In the genomic region with DNA sequence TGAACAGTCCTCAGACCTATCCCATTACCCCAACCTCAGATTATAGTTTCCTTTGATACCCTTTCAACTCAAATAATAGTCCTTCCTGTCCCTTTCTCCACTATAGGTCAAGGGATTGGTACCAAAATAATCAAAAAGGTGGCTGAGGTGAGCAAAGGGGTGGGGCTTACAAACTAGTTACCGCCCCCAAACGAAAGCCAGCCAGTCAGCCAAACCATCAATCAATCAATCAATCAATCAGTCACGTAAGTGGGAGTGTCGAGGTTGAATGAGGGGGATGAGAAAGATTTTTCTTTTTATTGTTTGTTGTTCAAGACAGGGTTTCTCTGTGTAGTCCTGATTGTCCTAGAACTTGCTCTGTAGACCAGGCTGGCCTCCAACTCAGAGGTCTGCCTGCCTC, we compare ENCODE assay signal across 9 mouse cellular contexts. TPM values are rescaled to one million over a fixed set of nuclear protein-coding genes. Genes with fewer than 3 reads are reported as not detected.
DNase-seq lines count a peak whose midpoint lies in the region; ATAC-seq and TF ChIP-seq lines count a peak whose summit lies in the region.
"Had no signal": no experiment of that assay in that cellular context is flagged by ENCODE, and none has a peak within 500 bp of the region (broad histone marks: within the 10 kb centered on the region; RNA-seq: fewer than 3 reads in every experiment).

No protein-coding gene starts in this region.

- peaks cover 2% of the 10 kb centered on the region; the same call in 1 of the 2 replicates for H3K4me1 ChIP-seq in liver, adult 2 months (ENCODE audit: control insufficient read depth, insufficient read depth, low read length)
- H3K4me1 ChIP-seq in forebrain, embryonic 13.5 days: peaks cover 16% of the 10 kb centered on the region
- peaks cover 8% of the 10 kb centered on the region for H3K4me1 ChIP-seq in limb, embryonic 15.5 days
- peaks cover 20% of the 10 kb centered on the region for H3K4me1 ChIP-seq in neural tube, embryonic 15.5 days

- no peaks in the 10 kb centered on the region for H3K27me3 ChIP-seq in liver, adult 2 months (ENCODE audit: control insufficient read depth, insufficient read depth, low read length)
- H3K27me3 ChIP-seq in forebrain, embryonic 13.5 days: no peaks in the 10 kb centered on the region
- H3K27me3 ChIP-seq in limb, embryonic 15.5 days: no peaks in the 10 kb centered on the region
- no peaks in the 10 kb centered on the region for H3K27me3 ChIP-seq in neural tube, embryonic 15.5 days (replicated peaks)

- peak overlapping the region; percentile 80 for H3K4me2 ChIP-seq in forebrain, embryonic 13.5 days
- H3K4me2 ChIP-seq in limb, embryonic 15.5 days: peak overlapping the region; percentile 74; the same call in 1 of the 2 replicates
- H3K4me2 ChIP-seq in neural tube, embryonic 15.5 days: peak overlapping the region; percentile 82

- no peaks in the 10 kb centered on the region for H3K9me3 ChIP-seq in forebrain, embryonic 13.5 days (replicated peaks)
- no peaks in the 10 kb centered on the region for H3K9me3 ChIP-seq in limb, embryonic 15.5 days
- H3K9me3 ChIP-seq in neural tube, embryonic 15.5 days (replicated peaks): no peaks in the 10 kb centered on the region

- H3K9ac ChIP-seq in liver, adult 2 months (ENCODE audit: low read depth, low read length): no peak overlapping the region
- peak overlapping the region; percentile 78 for H3K9ac ChIP-seq in forebrain, embryonic 13.5 days
- H3K9ac ChIP-seq in limb, embryonic 15.5 days: peak overlapping the region; percentile 43; the same call in 1 of the 2 replicates
- peak overlapping the region; percentile 63 for H3K9ac ChIP-seq in neural tube, embryonic 15.5 days (replicated peaks)

- TF ChIP-seq CTCF in liver, adult 2 months (IDR thresholded peaks at IDR 0.05; ENCODE audit: low read depth, low read length): no peak

- no peak overlapping the region for H3K27ac ChIP-seq in liver, adult 2 months (replicated peaks; ENCODE audit: insufficient read depth, low read depth, low read length)
- no peak overlapping the region for H3K27ac ChIP-seq in forebrain, embryonic 13.5 days
- no peak overlapping the region for H3K27ac ChIP-seq in limb, embryonic 15.5 days
- no peak overlapping the region for H3K27ac ChIP-seq in neural tube, embryonic 15.5 days (replicated peaks)

- H3K4me3 ChIP-seq in liver, adult 2 months (ENCODE audit: insufficient read depth, low read depth, low read length): no peak overlapping the region
- peak overlapping the region; percentile 53; the same call in 1 of the 2 replicates for H3K4me3 ChIP-seq in forebrain, embryonic 13.5 days
- peak overlapping the region; percentile 49 for H3K4me3 ChIP-seq in limb, embryonic 15.5 days
- H3K4me3 ChIP-seq in neural tube, embryonic 15.5 days (replicated peaks): peak overlapping the region; percentile 56

- 34% methylated on average over 4 of the region's 4 CpGs for WGBS in liver, adult 2 months
- 70% methylated on average over 4 of the region's 4 CpGs for WGBS in forebrain, embryonic 13.5 days
- WGBS in limb, embryonic 15.5 days: 62% methylated on average over 4 of the region's 4 CpGs
- WGBS in neural tube, embryonic 15.5 days: 57% methylated on average over 4 of the region's 4 CpGs

- intact Hi-C loops in left cerebral cortex, postnatal 36 days (cut with DNase I): no loop called here

- DNase-seq in liver, adult 2 months (ENCODE audit: extremely low read depth, low read depth, low spot score): peak; percentile 51
- DNase-seq in liver: no peak
- no peak for DNase-seq in left cerebral cortex, adult 11 months (ENCODE audit: low spot score)
- DNase-seq in layer of hippocampus, postnatal 36 days: no peak
- DNase-seq in left cerebral cortex, postnatal 36 days (ENCODE audit: low spot score in 2 of 2): no peak
- DNase-seq: kidney, adult 8-10 months had no signal

- no peak for TF ChIP-seq POLR2A in liver, adult 2 months (IDR thresholded peaks at IDR 0.05; ENCODE audit: extremely low read depth, insufficient read depth, low read length)

- no peaks in the 10 kb centered on the region for H3K36me3 ChIP-seq in liver, adult 2 months (ENCODE audit: control insufficient read depth, insufficient read depth, low read length)
- H3K36me3 ChIP-seq in forebrain, embryonic 13.5 days (ENCODE audit: poor library complexity, severe bottlenecking): no peaks in the 10 kb centered on the region
- H3K36me3 ChIP-seq in limb, embryonic 15.5 days: no peaks in the 10 kb centered on the region
- H3K36me3 ChIP-seq in neural tube, embryonic 15.5 days: no peaks in the 10 kb centered on the region

- H3K79me2 ChIP-seq in liver, adult 2 months (ENCODE audit: control insufficient read depth, insufficient read depth, low read length): no peaks in the 10 kb centered on the region

- ATAC-seq in forebrain, embryonic 13.5 days: no peak
- no peak for ATAC-seq in limb, embryonic 15.5 days (ENCODE audit: insufficient number of reproducible peaks, low FRiP score, low TSS enrichment, low read depth)
- ATAC-seq in neural tube, embryonic 15.5 days (ENCODE audit: low FRiP score): no peak

RNA-seq across cellular contexts. Expression of a gene that starts 1.2 kb away (rescaled TPM):
- 12.3 and 19.4 TPM in 2 replicates for total RNA-seq in liver, adult 2 months (2014; rRNA removed)
- 10.8 and 12.8 TPM in 2 replicates for polyA plus RNA-seq in liver, adult 2 months (2012; rRNA removed)
- polyA plus RNA-seq in forebrain, embryonic 13.5 days (2015; fragmentation: Nextera tagmentation; extraction: Ambion mirVana): 20.6 and 22.7 TPM in 2 replicates
- polyA plus RNA-seq in limb, embryonic 15.5 days (2015; fragmentation: Nextera tagmentation; extraction: Ambion mirVana): 15.7 and 16.2 TPM in 2 replicates
- polyA plus RNA-seq in neural tube, embryonic 15.5 days (2015; fragmentation: Nextera tagmentation; extraction: Ambion mirVana): 22.0 and 24.7 TPM in 2 replicates
- total RNA-seq in layer of hippocampus, postnatal 36 days (2021): 10 to 100 TPM; 11.7 to 13.7 TPM
- 10 to 100 TPM in 1 of 2 experiments, 1 to 10 TPM in 1; 9.5 to 11.2 TPM for total RNA-seq in left cerebral cortex, postnatal 36 days (2021)

RNA-seq across cellular contexts. Expression of a gene that starts 5.3 kb away (rescaled TPM):
- not detected in 2 replicates for total RNA-seq in liver, adult 2 months (2014; rRNA removed)
- 0.18 TPM in 1 of 2 replicates, not detected in the other for polyA plus RNA-seq in liver, adult 2 months (2012; rRNA removed)
- not detected in 2 replicates for polyA plus RNA-seq in forebrain, embryonic 13.5 days (2015; fragmentation: Nextera tagmentation; extraction: Ambion mirVana)
- polyA plus RNA-seq in limb, embryonic 15.5 days (2015; fragmentation: Nextera tagmentation; extraction: Ambion mirVana): not detected in 2 replicates
- polyA plus RNA-seq in neural tube, embryonic 15.5 days (2015; fragmentation: Nextera tagmentation; extraction: Ambion mirVana): not detected in 2 replicates
- total RNA-seq in layer of hippocampus, postnatal 36 days (2021): not detected
- total RNA-seq in left cerebral cortex, postnatal 36 days (2021): not detected

RNA-seq across cellular contexts. Expression of a gene that starts 9.8 kb away (rescaled TPM):
- total RNA-seq in liver, adult 2 months (2014; rRNA removed): 18.1 and 19.9 TPM in 2 replicates
- polyA plus RNA-seq in liver, adult 2 months (2012; rRNA removed): 24.2 and 33.9 TPM in 2 replicates
- 38.7 and 42.2 TPM in 2 replicates for polyA plus RNA-seq in forebrain, embryonic 13.5 days (2015; fragmentation: Nextera tagmentation; extraction: Ambion mirVana)
- polyA plus RNA-seq in limb, embryonic 15.5 days (2015; fragmentation: Nextera tagmentation; extraction: Ambion mirVana): 26.8 and 27.1 TPM in 2 replicates
- polyA plus RNA-seq in neural tube, embryonic 15.5 days (2015; fragmentation: Nextera tagmentation; extraction: Ambion mirVana): 32.5 and 38.7 TPM in 2 replicates
- total RNA-seq in layer of hippocampus, postnatal 36 days (2021): 100 to 1,000 TPM; 147 to 153 TPM
- total RNA-seq in left cerebral cortex, postnatal 36 days (2021): 100 to 1,000 TPM; 117 to 149 TPM

RNA-seq across cellular contexts. Expression of a gene that starts 17.3 kb away (rescaled TPM):
- 0.18 and 0.20 TPM in 2 replicates for total RNA-seq in liver, adult 2 months (2014; rRNA removed)
- 0.40 and 0.46 TPM in 2 replicates for polyA plus RNA-seq in liver, adult 2 months (2012; rRNA removed)
- 12.7 and 14.0 TPM in 2 replicates for polyA plus RNA-seq in forebrain, embryonic 13.5 days (2015; fragmentation: Nextera tagmentation; extraction: Ambion mirVana)
- polyA plus RNA-seq in limb, embryonic 15.5 days (2015; fragmentation: Nextera tagmentation; extraction: Ambion mirVana): 8.2 and 10.5 TPM in 2 replicates
- polyA plus RNA-seq in neural tube, embryonic 15.5 days (2015; fragmentation: Nextera tagmentation; extraction: Ambion mirVana): 76.7 and 77.0 TPM in 2 replicates
- 100 to 1,000 TPM; 400 to 418 TPM for total RNA-seq in layer of hippocampus, postnatal 36 days (2021)
- 100 to 1,000 TPM; 398 to 420 TPM for total RNA-seq in left cerebral cortex, postnatal 36 days (2021)

RNA-seq across cellular contexts. Expression of a gene that starts 32.1 kb away (rescaled TPM):
- not detected in 2 replicates for total RNA-seq in liver, adult 2 months (2014; rRNA removed)
- polyA plus RNA-seq in liver, adult 2 months (2012; rRNA removed): 0.21 TPM in 1 of 2 replicates, not detected in the other
- not detected in 2 replicates for polyA plus RNA-seq in forebrain, embryonic 13.5 days (2015; fragmentation: Nextera tagmentation; extraction: Ambion mirVana)
- polyA plus RNA-seq in limb, embryonic 15.5 days (2015; fragmentation: Nextera tagmentation; extraction: Ambion mirVana): 3.2 and 4.8 TPM in 2 replicates
- polyA plus RNA-seq in neural tube, embryonic 15.5 days (2015; fragmentation: Nextera tagmentation; extraction: Ambion mirVana): not detected in 2 replicates
- total RNA-seq in layer of hippocampus, postnatal 36 days (2021): not detected
- total RNA-seq in left cerebral cortex, postnatal 36 days (2021): under 1 TPM in 1 of 2 experiments, not detected in 1; 0.39 TPM
